Mouse (Mus musculus): ENCODE data around the gene Moap1. TPM values are rescaled to one million over a fixed set of nuclear protein-coding genes. Genes with fewer than 3 reads are reported as not detected.

Moap1 gene
- total and polyA plus RNA-seq, 3 experiments = 8.2 to 8.4 TPM; not detected in 1

DNA sequence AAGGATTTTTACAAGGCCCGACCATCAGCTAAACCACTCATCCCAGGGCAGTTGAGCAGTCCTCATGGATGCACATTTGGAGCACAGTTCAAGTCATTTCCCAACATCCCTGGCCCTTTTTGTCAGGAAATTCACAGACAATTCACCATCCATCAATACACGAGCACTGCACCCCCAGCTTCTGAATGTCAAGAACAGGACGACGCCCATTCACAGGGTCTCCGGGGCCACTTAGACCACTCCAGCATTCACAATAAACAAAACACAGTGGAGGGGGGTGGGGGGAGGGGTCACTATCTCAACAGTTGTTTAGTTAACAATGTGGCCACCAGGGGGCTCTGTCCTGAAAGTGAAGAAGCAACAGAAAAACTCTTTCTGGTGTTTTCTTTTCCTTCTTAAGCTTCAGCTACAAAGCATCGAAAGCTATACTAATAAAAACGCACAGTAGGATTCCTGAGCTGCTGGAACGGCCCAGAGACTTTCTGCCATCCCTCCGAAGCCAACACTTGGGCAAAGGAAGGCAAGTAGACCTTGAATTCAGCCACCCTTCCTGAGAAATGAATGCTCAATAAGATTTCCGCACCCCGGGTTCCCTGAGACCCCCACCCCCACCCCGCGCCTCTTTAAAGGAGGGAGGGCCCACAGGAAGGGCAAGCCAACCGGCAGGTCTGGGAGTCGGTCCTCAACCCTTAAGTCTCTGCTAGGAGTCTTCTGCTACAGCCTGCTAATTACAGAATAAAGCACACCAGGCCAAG lies 40.9 kb downstream of the Moap1 start:
- Histone ChIP-seq H3K4me1 (ENCODE audit: control insufficient read depth in 1 of 2, insufficient read depth in 2 of 2, low read length in 2 of 2) (peaks cover 5 to 15% of the 10 kb centered on the region in 2 experiments), H3K9me3 (replicated peaks; ENCODE audit: insufficient read depth, low read length) (no peaks in the 10 kb centered on the region), H3K9ac (ENCODE audit: control insufficient read depth, low read depth, low read length, poor library complexity, severe bottlenecking) (peak overlapping the region; percentile 84), H3K27ac (ENCODE audit: control insufficient read depth, low read depth, low read length) (peak overlapping the region; percentile 66), H3K4me3 (ENCODE audit: control insufficient read depth in 1 of 2, insufficient read depth in 1 of 2, low read depth in 2 of 2, low read length in 2 of 2) (peak overlapping the region; percentile 93 to 98), H3K36me3 (ENCODE audit: control insufficient read depth in 1 of 2, insufficient read depth in 2 of 2, low read length in 2 of 2) (peaks cover 0 to 4% of the 10 kb centered on the region in 2 experiments; a peak in 2 of 4 replicates), H3K79me2 (ENCODE audit: control insufficient read depth, insufficient read depth, low read length, poor library complexity) (peaks cover 33% of the 10 kb centered on the region), H3K27me3 (ENCODE audit: control insufficient read depth in 1 of 2, insufficient read depth in 2 of 2, low read length in 2 of 2) (no peaks in the 10 kb centered on the region)
- peak; percentile 88 for DNase-seq (ENCODE audit: low read depth, low spot score)
- TF ChIP-seq SIN3A (IDR thresholded peaks at IDR 0.05; ENCODE audit: low read length) (peak; percentile 49), CHD2 (IDR thresholded peaks at IDR 0.05; ENCODE audit: low read length) (no peak), GATA1 (IDR thresholded peaks at IDR 0.05; ENCODE audit: low read depth, low read length) (peak; percentile 43; the same call in 1 of the 2 replicates), HCFC1 (IDR thresholded peaks at IDR 0.05; ENCODE audit: low read depth, low read length) (peak; percentile 9; the same call in 1 of the 2 replicates), MAZ (IDR thresholded peaks at IDR 0.05; ENCODE audit: low read depth, low read length) (0 out of 2 replicates have a peak, but pooled peaks have one; percentile 25), CTCF (IDR thresholded peaks at IDR 0.05 in 2 of 3, conservative IDR thresholded peaks at IDR 0.05 in 1 of 3; ENCODE audit: control insufficient read depth in 1 of 3, insufficient read depth in 1 of 3, low read depth in 2 of 3, low read length in 3 of 3, poor library complexity in 1 of 3, severe bottlenecking in 1 of 3) (peak; percentile 50 to 80 (median 52)), ELF1 (IDR thresholded peaks at IDR 0.05; ENCODE audit: low read depth, low read length) (no peak), GABPA (IDR thresholded peaks at IDR 0.05; ENCODE audit: low read depth, low read length) (no peak), MYB (IDR thresholded peaks at IDR 0.05; ENCODE audit: low read depth, low read length) (no peak), CHD1 (IDR thresholded peaks at IDR 0.05; ENCODE audit: low read depth, low read length) (no peak), TAL1 (IDR thresholded peaks at IDR 0.05; ENCODE audit: low read length) (no peak), USF1 (IDR thresholded peaks at IDR 0.05; ENCODE audit: low read depth, low read length) (no peak), JUND (IDR thresholded peaks at IDR 0.05; ENCODE audit: low read depth, low read length) (no peak), ETS1 (IDR thresholded peaks at IDR 0.05; ENCODE audit: low read depth, low read length) (no peak), USF2 (IDR thresholded peaks at IDR 0.05; ENCODE audit: borderline replicate concordance in 1 of 2, insufficient read depth in 1 of 2, low read depth in 1 of 2, low read length in 2 of 2) (no peak), MYC (IDR thresholded peaks at IDR 0.05; ENCODE audit: low read depth, low read length) (no peak), RAD21 (IDR thresholded peaks at IDR 0.05; ENCODE audit: low read depth, low read length) (peak; percentile 14), BHLHE40 (IDR thresholded peaks at IDR 0.05; ENCODE audit: borderline replicate concordance, low read depth, low read length) (no peak), MEF2A (IDR thresholded peaks at IDR 0.05; ENCODE audit: extremely low read depth, insufficient replicate concordance, low read depth, low read length, poor library complexity, severe bottlenecking) (no peak), ZKSCAN1 (IDR thresholded peaks at IDR 0.05; ENCODE audit: low read depth, low read length) (no peak), POLR2A (IDR thresholded peaks at IDR 0.05; ENCODE audit: control insufficient read depth in 1 of 2, insufficient read depth in 1 of 2, low read depth in 1 of 2, low read length in 2 of 2, poor library complexity in 1 of 2) (no peak), EP300 (IDR thresholded peaks at IDR 0.05; ENCODE audit: low read depth in 1 of 2, low read length in 2 of 2) (no peak), POLR2AphosphoS2 (IDR thresholded peaks at IDR 0.05; ENCODE audit: low read length) (no peak), ZC3H11A (IDR thresholded peaks at IDR 0.05; ENCODE audit: low read depth, low read length) (no peak), ZMIZ1 (IDR thresholded peaks at IDR 0.05; ENCODE audit: low read depth, low read length) (no peak), NRF1 (IDR thresholded peaks at IDR 0.05; ENCODE audit: insufficient read depth, low read depth, low read length, poor library complexity, severe bottlenecking) (no peak), MAX (IDR thresholded peaks at IDR 0.05; ENCODE audit: low read length) (no peak), POLR2AphosphoS5 (IDR thresholded peaks at IDR 0.05; ENCODE audit: borderline replicate concordance, low read depth, low read length) (no peak), ZNF384 (IDR thresholded peaks at IDR 0.05; ENCODE audit: low read depth, low read length) (no peak), UBTF (IDR thresholded peaks at IDR 0.05; ENCODE audit: borderline replicate concordance, insufficient read depth, low read depth, low read length) (no peak), KAT2A (conservative IDR thresholded peaks at IDR 0.05; ENCODE audit: low read depth, low read length) (no peak), MAFK (IDR thresholded peaks at IDR 0.05; ENCODE audit: borderline replicate concordance, low read depth, low read length) (no peak), TCF12 (IDR thresholded peaks at IDR 0.05; ENCODE audit: low read depth, low read length) (no peak), MXI1 (IDR thresholded peaks at IDR 0.05; ENCODE audit: low read depth, low read length) (no peak), TBP (IDR thresholded peaks at IDR 0.05; ENCODE audit: low read depth, low read length) (no peak), NELFE (IDR thresholded peaks at IDR 0.05; ENCODE audit: low read depth, low read length) (no peak)
